Mouse (Mus musculus): Measurements from ENCODE around the gene Hs6st3.

GRCm38 (mm10) chr14:119831165-119832011 is 693.2 kb downstream of the Hs6st3 start:
- no peak for TF ChIP-seq CTCF (IDR thresholded peaks at IDR 0.05; ENCODE audit: low read depth)
- TF ChIP-seq EP300 (IDR thresholded peaks at IDR 0.05; ENCODE audit: low read depth): no peak
